Mouse (Mus musculus): ENCODE measurements at regions not wholly inside any gene's neighbourhood (a gene's known extent, or its start where the extent isn't known, plus 50 kb on each side); places are given as distances from the start of the nearest gene placed in this dataset.

DNA sequence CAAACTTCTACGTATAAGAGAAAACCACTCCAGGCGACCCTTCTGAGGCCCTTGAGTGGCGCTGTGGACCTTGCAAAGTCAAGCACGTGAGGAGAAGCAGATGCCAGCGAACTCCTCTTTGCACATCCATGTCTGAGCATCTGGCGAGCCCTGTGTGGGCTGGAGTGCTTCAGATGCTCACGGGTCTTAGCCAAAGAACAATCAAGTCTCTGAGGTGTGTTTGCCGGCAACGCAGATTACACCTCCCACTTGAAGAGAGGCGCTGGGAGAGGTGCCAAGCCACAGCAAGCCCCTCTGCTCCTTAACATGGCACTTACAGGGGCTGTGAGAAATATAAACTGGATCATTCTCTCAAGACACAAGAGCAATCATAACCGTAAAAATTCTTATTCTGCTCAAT lies 122.7 kb upstream of the Tox3 start:
- no peak overlapping the region for H3K4me2 ChIP-seq (ENCODE audit: low read depth)
- TF ChIP-seq USF1 (IDR thresholded peaks at IDR 0.05; ENCODE audit: low read depth), result no peak
- TF ChIP-seq MYOD1 (IDR thresholded peaks at IDR 0.05; ENCODE audit: control insufficient read depth in 1 of 3, insufficient read length in 2 of 3, low read depth in 2 of 3), result no peak
- no peak for TF ChIP-seq POLR2AphosphoS2 (IDR thresholded peaks at IDR 0.05; ENCODE audit: insufficient read length, low read depth)
- TF ChIP-seq TCF12 (IDR thresholded peaks at IDR 0.05; ENCODE audit: insufficient read depth, poor library complexity, severe bottlenecking), result no peak
- no peak for TF ChIP-seq CEBPB (IDR thresholded peaks at IDR 0.05; ENCODE audit: insufficient read depth, poor library complexity, severe bottlenecking)
- TF ChIP-seq TCF3 (IDR thresholded peaks at IDR 0.05; ENCODE audit: insufficient read length, low read depth), result no peak
- no peak for TF ChIP-seq REST (IDR thresholded peaks at IDR 0.05; ENCODE audit: insufficient read depth, insufficient read length)
- TF ChIP-seq E2F4 (IDR thresholded peaks at IDR 0.05; ENCODE audit: insufficient read depth), result no peak
- no peak for TF ChIP-seq SRF (IDR thresholded peaks at IDR 0.05; ENCODE audit: control insufficient read depth, insufficient read length, low read depth)
- no peak for TF ChIP-seq MYOG (IDR thresholded peaks at IDR 0.05; ENCODE audit: control insufficient read depth in 1 of 3, insufficient read depth in 1 of 3, insufficient read length in 2 of 3, low read depth in 2 of 3)
- no peak for TF ChIP-seq MAX (IDR thresholded peaks at IDR 0.05; ENCODE audit: low read depth)
- TF ChIP-seq POLR2A (IDR thresholded peaks at IDR 0.05; ENCODE audit: insufficient read length, low read depth), result no peak
- no peak overlapping the region for H3K4me3 ChIP-seq

DNA sequence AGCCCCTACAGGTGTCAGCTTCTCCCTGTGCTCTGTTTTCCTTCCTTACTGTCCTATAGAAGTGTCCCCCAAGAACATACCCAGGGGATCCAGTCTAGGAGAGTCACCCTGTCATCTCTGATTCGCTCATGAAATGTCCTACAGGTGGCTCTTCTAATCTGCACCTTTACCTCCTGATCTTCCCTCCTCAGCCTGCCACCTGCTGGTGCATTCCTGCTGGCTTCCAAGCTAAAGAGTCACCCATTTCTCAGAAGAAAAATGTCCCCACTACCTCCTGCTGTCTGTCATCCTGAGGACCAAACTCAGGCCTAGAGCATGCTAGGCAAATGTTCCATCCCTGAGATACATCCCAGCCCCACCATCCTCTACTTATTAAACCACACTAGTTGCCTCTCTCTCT lies 115.6 kb upstream of the Tox3 start:
- H3K4me3 ChIP-seq, result no peak overlapping the region
- TF ChIP-seq SRF (IDR thresholded peaks at IDR 0.05; ENCODE audit: control insufficient read depth, insufficient read length, low read depth) (no peak), REST (IDR thresholded peaks at IDR 0.05; ENCODE audit: insufficient read depth, insufficient read length) (no peak), MYOD1 (IDR thresholded peaks at IDR 0.05; ENCODE audit: control insufficient read depth in 1 of 3, insufficient read length in 2 of 3, low read depth in 2 of 3) (no peak), POLR2A (IDR thresholded peaks at IDR 0.05; ENCODE audit: insufficient read length, low read depth) (no peak), POLR2AphosphoS2 (IDR thresholded peaks at IDR 0.05; ENCODE audit: insufficient read length, low read depth) (no peak), CEBPB (IDR thresholded peaks at IDR 0.05; ENCODE audit: insufficient read depth, poor library complexity, severe bottlenecking) (no peak), MYOG (IDR thresholded peaks at IDR 0.05; ENCODE audit: control insufficient read depth in 1 of 3, insufficient read depth in 1 of 3, insufficient read length in 2 of 3, low read depth in 2 of 3) (no peak), USF1 (IDR thresholded peaks at IDR 0.05; ENCODE audit: low read depth) (no peak), TCF3 (IDR thresholded peaks at IDR 0.05; ENCODE audit: insufficient read length, low read depth) (no peak)

More for the DNA sequence above, 122.7 kb upstream of the Tox3 start:
- Histone ChIP-seq H3K36me3 (ENCODE audit: control insufficient read depth, insufficient read depth) (no peaks in the 10 kb centered on the region), H3ac (ENCODE audit: control insufficient read depth, insufficient read length) (no peak overlapping the region), H3K79me2 (ENCODE audit: control insufficient read depth, insufficient read depth) (no peaks in the 10 kb centered on the region), H3K27me3 (ENCODE audit: control insufficient read depth, insufficient read depth, insufficient read length) (no peaks in the 10 kb centered on the region)

GRCm38 (mm10) chr8:90455321-90455720 lies 107.2 kb upstream of the Tox3 start:
- TF ChIP-seq REST (IDR thresholded peaks at IDR 0.05; ENCODE audit: insufficient read depth, insufficient read length), result no peak
- TF ChIP-seq MYOG (IDR thresholded peaks at IDR 0.05; ENCODE audit: control insufficient read depth in 1 of 3, insufficient read depth in 1 of 3, insufficient read length in 2 of 3, low read depth in 2 of 3), result no peak
- no peak for TF ChIP-seq E2F4 (IDR thresholded peaks at IDR 0.05; ENCODE audit: insufficient read depth)
- no peak for TF ChIP-seq TCF12 (IDR thresholded peaks at IDR 0.05; ENCODE audit: insufficient read depth, poor library complexity, severe bottlenecking)
- Histone ChIP-seq H3K36me3 (ENCODE audit: control insufficient read depth, insufficient read depth) (no peaks in the 10 kb centered on the region), H3ac (ENCODE audit: control insufficient read depth, insufficient read length) (no peak overlapping the region), H3K27me3 (ENCODE audit: control insufficient read depth, insufficient read depth, insufficient read length) (no peaks in the 10 kb centered on the region), H3K79me2 (ENCODE audit: control insufficient read depth, insufficient read depth) (no peaks in the 10 kb centered on the region), H3K4me3 (no peak overlapping the region), H3K4me2 (ENCODE audit: low read depth) (no peak overlapping the region)

More for the DNA sequence above, 115.6 kb upstream of the Tox3 start:
- no peaks in the 10 kb centered on the region for H3K36me3 ChIP-seq (ENCODE audit: control insufficient read depth, insufficient read depth)
- H3ac ChIP-seq (ENCODE audit: control insufficient read depth, insufficient read length), result no peak overlapping the region
- no peak overlapping the region for H3K4me2 ChIP-seq (ENCODE audit: low read depth)
- H3K79me2 ChIP-seq (ENCODE audit: control insufficient read depth, insufficient read depth), result no peaks in the 10 kb centered on the region
- H3K27me3 ChIP-seq (ENCODE audit: control insufficient read depth, insufficient read depth, insufficient read length), result no peaks in the 10 kb centered on the region

GRCm38 (mm10) chr8:90454130-90454529 lies 106.0 kb upstream of the Tox3 start:
- no peaks in the 10 kb centered on the region for H3K79me2 ChIP-seq (ENCODE audit: control insufficient read depth, insufficient read depth)
- no peak overlapping the region for H3ac ChIP-seq (ENCODE audit: control insufficient read depth, insufficient read length)
- no peaks in the 10 kb centered on the region for H3K27me3 ChIP-seq (ENCODE audit: control insufficient read depth, insufficient read depth, insufficient read length)
- no peak for TF ChIP-seq MYOG (IDR thresholded peaks at IDR 0.05; ENCODE audit: control insufficient read depth in 1 of 3, insufficient read depth in 1 of 3, insufficient read length in 2 of 3, low read depth in 2 of 3)
- no peak for TF ChIP-seq REST (IDR thresholded peaks at IDR 0.05; ENCODE audit: insufficient read depth, insufficient read length)
- no peak for TF ChIP-seq MYOD1 (IDR thresholded peaks at IDR 0.05; ENCODE audit: control insufficient read depth in 1 of 3, insufficient read length in 2 of 3, low read depth in 2 of 3)
- TF ChIP-seq MAX (IDR thresholded peaks at IDR 0.05; ENCODE audit: low read depth), result no peak
- TF ChIP-seq USF1 (IDR thresholded peaks at IDR 0.05; ENCODE audit: low read depth), result no peak
- TF ChIP-seq POLR2A (IDR thresholded peaks at IDR 0.05; ENCODE audit: insufficient read length, low read depth), result no peak
- TF ChIP-seq E2F4 (IDR thresholded peaks at IDR 0.05; ENCODE audit: insufficient read depth), result no peak
- TF ChIP-seq TCF12 (IDR thresholded peaks at IDR 0.05; ENCODE audit: insufficient read depth, poor library complexity, severe bottlenecking), result no peak
- no peak for TF ChIP-seq TCF3 (IDR thresholded peaks at IDR 0.05; ENCODE audit: insufficient read length, low read depth)
- no peak for TF ChIP-seq POLR2AphosphoS2 (IDR thresholded peaks at IDR 0.05; ENCODE audit: insufficient read length, low read depth)
- no peak for TF ChIP-seq CEBPB (IDR thresholded peaks at IDR 0.05; ENCODE audit: insufficient read depth, poor library complexity, severe bottlenecking)
- TF ChIP-seq SRF (IDR thresholded peaks at IDR 0.05; ENCODE audit: control insufficient read depth, insufficient read length, low read depth), result no peak
- H3K36me3 ChIP-seq (ENCODE audit: control insufficient read depth, insufficient read depth), result no peaks in the 10 kb centered on the region
- H3K4me3 ChIP-seq, result no peak overlapping the region
- H3K4me2 ChIP-seq (ENCODE audit: low read depth), result no peak overlapping the region

All from myocyte (in vitro differentiated cells).